Mouse (Mus musculus) kidney, adult 11 months (tissue): ENCODE results near the gene Mrpl36.

ENCODE experiments used
- DNase-seq: peaks from one replicate; pipeline ENCODE4 v3.0.0; 2022

Mrpl36 gene

GRCm38 (mm10) chr13:73327827-73328698 lies at the start of gene Mrpl36, which contains the start of gene Ndufs6:
TSS of gene Mrpl36 (plus strand) at chr13:73328513.
TSS of gene Ndufs6 (minus strand) at chr13:73328542.
- peak; percentile 94 for DNase-seq

GRCm38 (mm10) chr13:73279196-73279595 lies 49.1 kb upstream of the Mrpl36 start:
- no peak for DNase-seq

- DNase-seq, result no peak
Measured at GRCm38 (mm10) chr13:73282407-73282806, 45.9 kb upstream of the Mrpl36 start.

- DNase-seq, result no peak
Measured at GRCm38 (mm10) chr13:73283534-73283933, 44.8 kb upstream of the Mrpl36 start.

- peak; percentile 11 for DNase-seq
Measured at GRCm38 (mm10) chr13:73290206-73290605, 38.1 kb upstream of the Mrpl36 start.

- DNase-seq, result no peak
Measured at GRCm38 (mm10) chr13:73291102-73291501, 37.2 kb upstream of the Mrpl36 start.

- no peak for DNase-seq
Measured at GRCm38 (mm10) chr13:73298717-73299116, 29.6 kb upstream of the Mrpl36 start.

GRCm38 (mm10) chr13:73299322-73299721 lies 29.0 kb upstream of the Mrpl36 start:
- no peak for DNase-seq

GRCm38 (mm10) chr13:73304729-73305128 lies 23.6 kb upstream of the Mrpl36 start:
- no peak for DNase-seq

- DNase-seq, result no peak
Measured at GRCm38 (mm10) chr13:73305398-73306084, 22.8 kb upstream of the Mrpl36 start.

- no peak for DNase-seq
Measured at GRCm38 (mm10) chr13:73306085-73306410, 22.3 kb upstream of the Mrpl36 start.

- DNase-seq, result no peak
Measured at GRCm38 (mm10) chr13:73306430-73306829, 21.9 kb upstream of the Mrpl36 start.

GRCm38 (mm10) chr13:73310183-73310929 lies 18.0 kb upstream of the Mrpl36 start:
- no peak for DNase-seq

GRCm38 (mm10) chr13:73320048-73320447 lies 8.3 kb upstream of the Mrpl36 start:
- no peak for DNase-seq

- DNase-seq, result no peak
Measured at GRCm38 (mm10) chr13:73322626-73323025, 5.7 kb upstream of the Mrpl36 start.

- no peak for DNase-seq
Measured at GRCm38 (mm10) chr13:73323406-73323805, 4.9 kb upstream of the Mrpl36 start.

GRCm38 (mm10) chr13:73330844-73331501 lies 2.7 kb downstream of the Mrpl36 start:
- peak; percentile 86 for DNase-seq

GRCm38 (mm10) chr13:73331736-73332135 lies 3.4 kb downstream of the Mrpl36 start:
- no peak for DNase-seq

GRCm38 (mm10) chr13:73336753-73337152 lies 8.4 kb downstream of the Mrpl36 start:
- peak; percentile 48 for DNase-seq

GRCm38 (mm10) chr13:73345102-73345890 lies 17.0 kb downstream of the Mrpl36 start:
- no peak for DNase-seq

GRCm38 (mm10) chr13:73346131-73346530 lies 17.8 kb downstream of the Mrpl36 start:
- no peak for DNase-seq

GRCm38 (mm10) chr13:73346743-73347142 lies 18.4 kb downstream of the Mrpl36 start:
- no peak for DNase-seq
